Mouse (Mus musculus) small intestine, adult 2 months (tissue): ENCODE data around the gene Olfr67. TPM values are rescaled to one million over a fixed set of nuclear protein-coding genes. Genes with fewer than 3 reads are reported as not detected.
"Not testable (repeated sequence)": the region's sequence is repeated elsewhere in the genome, so short reads cannot be mapped to it uniquely, and the experiment has no call there.

Experiments
- H3K27ac ChIP-seq: fragments of 200-500 bp; 2 replicates; pipeline ENCODE4 v1.5.1; 2012; ENCODE audit warnings: low read depth, low read length, control low read depth, inconsistent platforms; ENCODE audit not compliant: insufficient read depth
- H3K27me3 ChIP-seq: fragments of 200-500 bp; 2 replicates; pipeline ENCODE4 v1.6.1; 2012; ENCODE audit warnings: mild to moderate bottlenecking, moderate library complexity, low read length, inconsistent platforms; ENCODE audit not compliant: control insufficient read depth, insufficient read depth
- H3K36me3 ChIP-seq: fragments of 200-500 bp; 2 replicates; pipeline ENCODE4 v1.6.1; 2012; ENCODE audit warnings: mild to moderate bottlenecking, low read length, control low read depth, inconsistent platforms; ENCODE audit not compliant: control insufficient read depth, insufficient read depth
- H3K4me1 ChIP-seq: fragments of 200-500 bp; 2 replicates; pipeline ENCODE4 v1.6.1; 2012; ENCODE audit warnings: low read length, inconsistent platforms, mixed read lengths; ENCODE audit not compliant: control insufficient read depth, insufficient read depth, insufficient read length
- H3K4me3 ChIP-seq: fragments of 200-500 bp; 2 replicates; pipeline ENCODE4 v1.5.1; 2012; ENCODE audit warnings: low read depth, mild to moderate bottlenecking, control low read depth, inconsistent platforms, low read length, moderate library complexity
- CTCF ChIP-seq: fragments of 200-500 bp; IDR thresholded peaks from 2 replicates; pipeline ENCODE4 v1.5.1; 2012; ENCODE audit warnings: low read depth, mild to moderate bottlenecking, control low read depth, inconsistent platforms, low read length, moderate library complexity, mixed read lengths; ENCODE audit not compliant: insufficient replicate concordance, insufficient read length; ENCODE audit errors: extremely low read depth
- POLR2A ChIP-seq: fragments of 200-500 bp; IDR thresholded peaks from 2 replicates; pipeline ENCODE4 v1.6.1; 2012; ENCODE audit warnings: low read depth, mild to moderate bottlenecking, control low read depth, inconsistent platforms, low read length, moderate library complexity
- WGBS: fragments of 180-500 bp; shearing (Covaris S2); methylation state at CpG from one replicate; pipeline ENCODE4 v1.1.7; 2018; 5-methylcytosine and 5-hydroxymethylcytosine counted together
- polyA plus RNA-seq: library from polyadenylated mRNA; depleted of rRNA; stranded (reverse); fragments of >200 nt; gene quantifications from 2 replicates; pipeline ENCODE4 v1.2.3, GENCODE M21; 2012

The Olfr67 gene
- polyA plus RNA-seq, 1 experiment = not detected

GRCm38 (mm10) chr7:103813766-103814165, 22.1 kb upstream of the Olfr67 start, which contains the start of gene Hbb-bt:
Gene Hbb-bt (minus strand): TSS chr7:103813996.
- Histone ChIP-seq H3K27me3 (no peaks in the 10 kb centered on the region), H3K4me3 (no peak within 1 kb of the TSS), H3K36me3 (no peaks in the 10 kb centered on the region), H3K4me1 (no peaks in the 10 kb centered on the region), H3K27ac (no peak within 1 kb of the TSS)
- 86% methylated on average over 3 of the region's 3 CpGs for WGBS
- TF ChIP-seq CTCF (no peak), POLR2A (no peak)

GRCm38 (mm10) chr7:103813152-103813551, 21.5 kb upstream of the Olfr67 start:
- not testable (repeated sequence) for H3K27ac ChIP-seq, H3K4me3 ChIP-seq, H3K4me1 ChIP-seq, H3K27me3 ChIP-seq, H3K36me3 ChIP-seq
- no CpG with 5 or more reads among the region's 3 CpGs for WGBS

- no peaks in the 10 kb centered on the region for H3K4me1 ChIP-seq
- TF ChIP-seq CTCF (no peak), POLR2A (no peak)
- 14% methylated on average over 1 of the region's 1 CpGs for WGBS
- no peak overlapping the region for H3K4me3 ChIP-seq
- no peaks in the 10 kb centered on the region for H3K36me3 ChIP-seq
- no peaks in the 10 kb centered on the region for H3K27me3 ChIP-seq
- no peak overlapping the region for H3K27ac ChIP-seq
Measured at GRCm38 (mm10) chr7:103812174-103812573, 20.6 kb upstream of the Olfr67 start.

- Histone ChIP-seq H3K4me1 (no peaks in the 10 kb centered on the region), H3K4me3 (no peak overlapping the region), H3K27ac (no peak overlapping the region), H3K27me3 (no peaks in the 10 kb centered on the region), H3K36me3 (no peaks in the 10 kb centered on the region)
- WGBS = 100% methylated on average over 1 of the region's 1 CpGs
- TF ChIP-seq POLR2A (no peak), CTCF (no peak)
Measured at GRCm38 (mm10) chr7:103811223-103811845, 19.7 kb upstream of the Olfr67 start.

DNA sequence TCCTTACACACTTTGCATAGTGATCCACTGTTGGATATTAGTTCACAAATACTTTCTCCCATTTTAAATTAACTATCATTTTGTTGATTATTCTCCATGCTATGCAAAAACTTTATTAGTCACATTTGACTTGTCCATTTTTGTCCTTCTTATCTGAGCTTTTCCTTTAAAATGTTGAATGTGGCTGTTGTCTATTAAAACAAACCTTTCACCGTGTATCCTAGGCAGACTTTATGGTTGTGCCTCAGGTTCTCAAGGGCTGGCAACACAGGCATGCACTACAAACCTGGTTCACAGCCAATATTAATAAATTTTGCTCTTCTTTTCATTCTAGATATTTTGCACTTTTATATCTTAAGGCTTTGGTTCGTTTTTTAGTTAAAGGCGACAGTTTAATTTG, 19.1 kb upstream of the Olfr67 start:
- Histone ChIP-seq H3K4me1 (no peaks in the 10 kb centered on the region), H3K27me3 (no peaks in the 10 kb centered on the region), H3K4me3 (no peak overlapping the region), H3K27ac (no peak overlapping the region), H3K36me3 (no peaks in the 10 kb centered on the region)
- 66% methylated on average over 3 of the region's 3 CpGs for WGBS
- no peak for TF ChIP-seq CTCF
- TF ChIP-seq POLR2A = no peak

- Histone ChIP-seq H3K36me3 (no peaks in the 10 kb centered on the region), H3K4me3 (no peak overlapping the region), H3K4me1 (no peaks in the 10 kb centered on the region), H3K27me3 (no peaks in the 10 kb centered on the region), H3K27ac (no peak overlapping the region)
- TF ChIP-seq POLR2A (no peak), CTCF (no peak)
- WGBS = 89% methylated on average over 1 of the region's 1 CpGs
Measured at GRCm38 (mm10) chr7:103810296-103810695, 18.7 kb upstream of the Olfr67 start.

DNA sequence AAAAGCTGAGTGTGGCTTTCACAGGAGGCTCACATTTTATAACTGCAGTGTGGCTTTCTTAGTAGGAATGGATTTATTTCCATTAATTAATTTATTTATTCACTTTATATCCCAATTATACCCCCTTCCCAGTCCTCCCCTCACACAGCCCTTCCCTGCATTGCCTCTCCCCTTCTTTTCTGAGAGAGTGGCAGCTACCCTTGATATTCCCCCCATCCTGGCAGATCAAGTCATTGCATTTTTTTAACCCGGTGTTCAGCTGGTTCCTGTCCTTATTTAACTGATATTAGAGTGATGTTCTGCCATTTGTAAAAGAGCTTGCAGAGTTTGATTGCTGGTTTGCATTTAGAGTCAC, 18.2 kb upstream of the Olfr67 start:
- Histone ChIP-seq H3K36me3 (no peaks in the 10 kb centered on the region), H3K27ac (no peak overlapping the region), H3K27me3 (no peaks in the 10 kb centered on the region), H3K4me3 (no peak overlapping the region), H3K4me1 (no peaks in the 10 kb centered on the region)
- TF ChIP-seq CTCF = no peak
- no peak for TF ChIP-seq POLR2A
- WGBS = 62% methylated on average over 1 of the region's 1 CpGs
